Mouse (Mus musculus) hindbrain, embryonic 13.5 days (tissue): Measurements from ENCODE around the gene Adamts12. TPM values are rescaled to one million over a fixed set of nuclear protein-coding genes. Genes with fewer than 3 reads are reported as not detected.

Experiments used
- ATAC-seq: fragments of 200-750 bp; cut with Nextera tagmentation; 2 replicates; pipeline ENCODE4 v1.8.0; 2017; ENCODE audit warnings: moderate TSS enrichment; ENCODE audit not compliant: low FRiP score
- H3K27ac ChIP-seq: fragments of 300-500 bp; sonication (generic); 2 replicates; pipeline ENCODE4 v1.5.1; 2015; ENCODE audit warnings: inconsistent platforms, mild to moderate bottlenecking, moderate library complexity
- H3K27me3 ChIP-seq: fragments of 300-500 bp; sonication (generic); 2 replicates; pipeline ENCODE4 v1.6.1; 2015; ENCODE audit warnings: mild to moderate bottlenecking, inconsistent platforms
- H3K36me3 ChIP-seq: fragments of 300-500 bp; sonication (generic); 2 replicates; pipeline ENCODE4 v1.6.1; 2015; ENCODE audit warnings: mild to moderate bottlenecking, inconsistent platforms
- H3K4me1 ChIP-seq: fragments of 300-500 bp; sonication (generic); replicated peaks from 2 replicates; pipeline ENCODE4 v1.6.1; 2015; ENCODE audit warnings: inconsistent platforms
- H3K4me2 ChIP-seq: fragments of 300-500 bp; sonication (generic); 2 replicates; pipeline ENCODE4 v1.6.1; 2015; ENCODE audit warnings: inconsistent platforms, mild to moderate bottlenecking, moderate library complexity
- H3K4me3 ChIP-seq: fragments of 300-500 bp; sonication (generic); 2 replicates; pipeline ENCODE4 v1.5.1; 2015; ENCODE audit warnings: mild to moderate bottlenecking, inconsistent platforms
- H3K9ac ChIP-seq: fragments of 300-500 bp; sonication (generic); 2 replicates; pipeline ENCODE4 v1.6.1; 2015; ENCODE audit warnings: mild to moderate bottlenecking, inconsistent platforms
- H3K9me3 ChIP-seq: fragments of 300-500 bp; sonication (generic); 2 replicates; pipeline ENCODE4 v1.6.1; 2016; ENCODE audit warnings: inconsistent platforms
- WGBS: fragments of 180-500 bp; shearing (Covaris S2); methylation state at CpG from one replicate; pipeline ENCODE4 v1.1.7; 2015; 5-methylcytosine and 5-hydroxymethylcytosine counted together
- polyA plus RNA-seq: library from polyadenylated mRNA; unstranded; fragments of >200 nt; fragmentation: Nextera tagmentation; extraction: Ambion mirVana; gene quantifications from 2 replicates; pipeline ENCODE4 v1.2.1, GENCODE M21; 2015

The Adamts12 gene
- polyA plus RNA-seq, 1 experiment from 2014 or later = 2.1 TPM

GRCm38 (mm10) chr15:11084241-11084992 lies 19.8 kb downstream of the Adamts12 start:
- no peak for ATAC-seq
- Histone ChIP-seq H3K4me1 (peaks cover 22% of the 10 kb centered on the region), H3K9ac (no peak overlapping the region), H3K4me3 (no peak overlapping the region), H3K27ac (peak overlapping the region; percentile 32; the same call in 1 of the 2 replicates), H3K27me3 (no peaks in the 10 kb centered on the region), H3K36me3 (no peaks in the 10 kb centered on the region), H3K4me2 (no peak overlapping the region), H3K9me3 (no peaks in the 10 kb centered on the region)
- 31% methylated on average over 9 of the region's 9 CpGs for WGBS

- 13% methylated on average over 1 of the region's 1 CpGs for WGBS
- peak overlapping the region; percentile 32; the same call in 1 of the 2 replicates for H3K27ac ChIP-seq
- no peak overlapping the region for H3K9ac ChIP-seq
Measured at GRCm38 (mm10) chr15:11084993-11085365, 20.4 kb downstream of the Adamts12 start.

GRCm38 (mm10) chr15:11089494-11089893 lies 24.9 kb downstream of the Adamts12 start:
- Histone ChIP-seq H3K4me2 (no peak overlapping the region), H3K27me3 (no peaks in the 10 kb centered on the region), H3K27ac (no peak overlapping the region), H3K4me1 (peaks cover 9% of the 10 kb centered on the region), H3K9me3 (no peaks in the 10 kb centered on the region), H3K9ac (no peak overlapping the region), H3K36me3 (no peaks in the 10 kb centered on the region), H3K4me3 (no peak overlapping the region)
- 82% methylated on average over 3 of the region's 3 CpGs for WGBS
- ATAC-seq = no peak

More at GRCm38 (mm10) chr15:11084993-11085365, 20.4 kb downstream of the Adamts12 start:
- ATAC-seq = no peak
- H3K9me3 ChIP-seq = no peaks in the 10 kb centered on the region
- peaks cover 22% of the 10 kb centered on the region for H3K4me1 ChIP-seq
- no peaks in the 10 kb centered on the region for H3K36me3 ChIP-seq
- no peak overlapping the region for H3K4me3 ChIP-seq
- no peak overlapping the region for H3K4me2 ChIP-seq
- no peaks in the 10 kb centered on the region for H3K27me3 ChIP-seq

GRCm38 (mm10) chr15:11095566-11095965 lies 31.0 kb downstream of the Adamts12 start:
- H3K4me2 ChIP-seq = no peak overlapping the region
- peaks cover 13% of the 10 kb centered on the region for H3K4me1 ChIP-seq
- no peak for ATAC-seq
- H3K27me3 ChIP-seq = no peaks in the 10 kb centered on the region
- no peak overlapping the region for H3K9ac ChIP-seq
- no peaks in the 10 kb centered on the region for H3K36me3 ChIP-seq
- H3K4me3 ChIP-seq = no peak overlapping the region
- no peak overlapping the region for H3K27ac ChIP-seq
- no peaks in the 10 kb centered on the region for H3K9me3 ChIP-seq
- WGBS = 73% methylated on average over 3 of the region's 3 CpGs

- Histone ChIP-seq H3K9ac (no peak overlapping the region), H3K9me3 (no peaks in the 10 kb centered on the region), H3K4me2 (no peak overlapping the region), H3K27ac (peak overlapping the region; percentile 20; the same call in 1 of the 2 replicates), H3K36me3 (no peaks in the 10 kb centered on the region), H3K27me3 (no peaks in the 10 kb centered on the region), H3K4me3 (no peak overlapping the region), H3K4me1 (peaks cover 13% of the 10 kb centered on the region)
- WGBS = 62% methylated on average over 4 of the region's 4 CpGs
- ATAC-seq = no peak
Measured at GRCm38 (mm10) chr15:11097967-11098702, 33.5 kb downstream of the Adamts12 start.

GRCm38 (mm10) chr15:11098940-11099339 lies 34.4 kb downstream of the Adamts12 start:
- Histone ChIP-seq H3K4me3 (no peak overlapping the region), H3K4me1 (peaks cover 13% of the 10 kb centered on the region), H3K27me3 (no peaks in the 10 kb centered on the region), H3K27ac (peak overlapping the region; percentile 20; the same call in 1 of the 2 replicates), H3K9ac (no peak overlapping the region), H3K36me3 (no peaks in the 10 kb centered on the region), H3K9me3 (no peaks in the 10 kb centered on the region), H3K4me2 (no peak overlapping the region)
- WGBS = 67% methylated on average over 7 of the region's 7 CpGs
- ATAC-seq = no peak

- ATAC-seq = no peak
Measured at GRCm38 (mm10) chr15:11100917-11101316, 36.3 kb downstream of the Adamts12 start.

GRCm38 (mm10) chr15:11105101-11105500 lies 40.5 kb downstream of the Adamts12 start:
- Histone ChIP-seq H3K9me3 (no peaks in the 10 kb centered on the region), H3K4me1 (no peaks in the 10 kb centered on the region), H3K27me3 (no peaks in the 10 kb centered on the region), H3K27ac (no peak overlapping the region), H3K9ac (no peak overlapping the region), H3K4me2 (no peak overlapping the region), H3K36me3 (no peaks in the 10 kb centered on the region), H3K4me3 (no peak overlapping the region)
- 56% methylated on average over 2 of the region's 2 CpGs for WGBS
- ATAC-seq = no peak

More at GRCm38 (mm10) chr15:11100917-11101316, 36.3 kb downstream of the Adamts12 start:
- Histone ChIP-seq H3K27me3 (no peaks in the 10 kb centered on the region), H3K4me1 (peaks cover 13% of the 10 kb centered on the region), H3K27ac (no peak overlapping the region), H3K4me3 (no peak overlapping the region), H3K36me3 (no peaks in the 10 kb centered on the region), H3K9me3 (no peaks in the 10 kb centered on the region), H3K4me2 (no peak overlapping the region), H3K9ac (no peak overlapping the region)
- WGBS = 71% methylated on average over 4 of the region's 4 CpGs

- WGBS = 83% methylated on average over 5 of the region's 5 CpGs
- Histone ChIP-seq H3K9ac (no peak overlapping the region), H3K36me3 (no peaks in the 10 kb centered on the region), H3K4me2 (no peak overlapping the region), H3K27ac (no peak overlapping the region), H3K9me3 (no peaks in the 10 kb centered on the region), H3K27me3 (no peaks in the 10 kb centered on the region), H3K4me1 (no peaks in the 10 kb centered on the region), H3K4me3 (no peak overlapping the region)
- no peak for ATAC-seq
Measured at GRCm38 (mm10) chr15:11107376-11107775, 42.8 kb downstream of the Adamts12 start.

GRCm38 (mm10) chr15:11114631-11115197 lies 50.1 kb downstream of the Adamts12 start:
- H3K9ac ChIP-seq = no peak overlapping the region
- ATAC-seq = no peak
- no peaks in the 10 kb centered on the region for H3K36me3 ChIP-seq
- H3K4me1 ChIP-seq = peaks cover 6% of the 10 kb centered on the region
- no peak overlapping the region for H3K4me2 ChIP-seq
- H3K4me3 ChIP-seq = no peak overlapping the region
- H3K9me3 ChIP-seq = no peaks in the 10 kb centered on the region
- WGBS = 20% methylated on average over 8 of the region's 8 CpGs
- no peak overlapping the region for H3K27ac ChIP-seq
- no peaks in the 10 kb centered on the region for H3K27me3 ChIP-seq

GRCm38 (mm10) chr15:11116303-11116702 lies 51.7 kb downstream of the Adamts12 start:
- Histone ChIP-seq H3K27me3 (no peaks in the 10 kb centered on the region), H3K9ac (no peak overlapping the region), H3K27ac (no peak overlapping the region), H3K9me3 (no peaks in the 10 kb centered on the region), H3K4me2 (no peak overlapping the region), H3K4me3 (no peak overlapping the region), H3K4me1 (peaks cover 6% of the 10 kb centered on the region), H3K36me3 (no peaks in the 10 kb centered on the region)
- 84% methylated on average over 2 of the region's 2 CpGs for WGBS
- ATAC-seq = no peak

GRCm38 (mm10) chr15:11116853-11117252 lies 52.3 kb downstream of the Adamts12 start:
- WGBS = 84% methylated on average over 3 of the region's 3 CpGs
- Histone ChIP-seq H3K27me3 (no peaks in the 10 kb centered on the region), H3K9ac (no peak overlapping the region), H3K9me3 (no peaks in the 10 kb centered on the region), H3K4me2 (no peak overlapping the region), H3K27ac (no peak overlapping the region), H3K4me1 (peaks cover 6% of the 10 kb centered on the region), H3K36me3 (no peaks in the 10 kb centered on the region), H3K4me3 (no peak overlapping the region)
- no peak for ATAC-seq
